In genomic region chr13:35486125-35486524, GRCm38 (mm10) we compare ENCODE assay signal across 9 mouse cellular contexts.
DNase-seq lines count a peak whose midpoint lies in the region; ATAC-seq and TF ChIP-seq lines count a peak whose summit lies in the region.
"Had no signal": no experiment of that assay in that cellular context is flagged by ENCODE, and none has a peak within 500 bp of the region (broad histone marks: within the 10 kb centered on the region; RNA-seq: fewer than 3 reads in every experiment).

No protein-coding gene starts in this region.

- no peaks in the 10 kb centered on the region for H3K9me3 ChIP-seq in kidney, postnatal 0 days (replicated peaks; ENCODE audit: low read length)
- no peaks in the 10 kb centered on the region for H3K9me3 ChIP-seq in stomach, embryonic 16.5 days (replicated peaks; ENCODE audit: control insufficient read depth, low read length)

- ATAC-seq in kidney, postnatal 0 days (replicated peaks; ENCODE audit: low FRiP score, low read depth): peak; percentile 79
- ATAC-seq in stomach, embryonic 16.5 days (ENCODE audit: insufficient read depth, low FRiP score): peak; percentile 73; the same call in 1 of the 2 replicates

- H3K4me2 ChIP-seq in kidney, postnatal 0 days (ENCODE audit: low read length): no peak overlapping the region
- H3K4me2 ChIP-seq in stomach, embryonic 16.5 days (ENCODE audit: low read depth, low read length): no peak overlapping the region

- H3K27ac ChIP-seq in kidney, postnatal 0 days: no peak overlapping the region
- H3K27ac ChIP-seq in stomach, embryonic 16.5 days (ENCODE audit: low read length): no peak overlapping the region

- intact Hi-C loops in gastrocnemius, postnatal 36 days (cut with DNase I): loop anchor here (10.0 kb wide), 1 partner anchor 321 kb away; no protein-coding TSS in a partner anchor

- H3K36me3 ChIP-seq in kidney, postnatal 0 days (ENCODE audit: insufficient read depth, low read length): no peaks in the 10 kb centered on the region
- no peaks in the 10 kb centered on the region for H3K36me3 ChIP-seq in stomach, embryonic 16.5 days (ENCODE audit: control insufficient read depth, insufficient read depth, low read length)

- no peaks in the 10 kb centered on the region for H3K4me1 ChIP-seq in kidney, postnatal 0 days (replicated peaks; ENCODE audit: insufficient read depth, low read length)
- no peaks in the 10 kb centered on the region for H3K4me1 ChIP-seq in stomach, embryonic 16.5 days (ENCODE audit: control insufficient read depth, insufficient read depth, low read length)

- DNase-seq in gastrocnemius, postnatal 10 days: peak; percentile 28
- DNase-seq in gastrocnemius, postnatal 36 days: no peak
- peak; percentile 7 for DNase-seq in ovary, adult 18-20 months (ENCODE audit: low spot score)
- DNase-seq in ovary, postnatal 10 days (ENCODE audit: low spot score): no peak
- peak; percentile 34 for DNase-seq in kidney, postnatal 0 days (ENCODE audit: low spot score)
- no peak for DNase-seq in spleen, adult 18-20 months
- no peak for DNase-seq in right cerebral cortex, postnatal 4 days
- DNase-seq: cerebellum, adult 9-11 months had no signal

- no peak for TF ChIP-seq CTCF in kidney, postnatal 0 days (IDR thresholded peaks at IDR 0.05; ENCODE audit: low read depth)

- no peak overlapping the region for H3K4me3 ChIP-seq in kidney, postnatal 0 days (replicated peaks; ENCODE audit: low read depth, low read length)
- H3K4me3 ChIP-seq in stomach, embryonic 16.5 days (replicated peaks; ENCODE audit: low read length): no peak overlapping the region

- no peaks in the 10 kb centered on the region for H3K27me3 ChIP-seq in kidney, postnatal 0 days (ENCODE audit: insufficient read depth, low read length)
- no peaks in the 10 kb centered on the region for H3K27me3 ChIP-seq in stomach, embryonic 16.5 days (ENCODE audit: control insufficient read depth, insufficient read depth, low read length)

- H3K9ac ChIP-seq in kidney, postnatal 0 days (ENCODE audit: low read depth, low read length): no peak overlapping the region
- no peak overlapping the region for H3K9ac ChIP-seq in stomach, embryonic 16.5 days (ENCODE audit: low read length)

- 86% methylated on average over 4 of the region's 4 CpGs for WGBS in kidney, postnatal 0 days
- WGBS in stomach, embryonic 16.5 days: 80% methylated on average over 4 of the region's 4 CpGs

Comparison
In these comparisons a context has a peak if more than half of its experiments do, and no peak if none do; other contexts are left out.
1. DNase-seq: peak in gastrocnemius, postnatal 10 days (single experiment), ovary, adult 18-20 months (single experiment) and kidney, postnatal 0 days (single experiment); none in gastrocnemius, postnatal 36 days (0 of 2), ovary, postnatal 10 days (single experiment), spleen, adult 18-20 months (0 of 2) and right cerebral cortex, postnatal 4 days (single experiment).